Mouse (Mus musculus) embryo, embryonic 11 days (tissue): ENCODE data around the gene Neurod4.
"Not testable (repeated sequence)": the region's sequence is repeated elsewhere in the genome, so short reads cannot be mapped to it uniquely, and the experiment has no call there.

Experiments
- DNase-seq: peaks from one replicate; pipeline ENCODE4 v3.0.0-alpha.2; 2015

Neurod4 gene

DNA sequence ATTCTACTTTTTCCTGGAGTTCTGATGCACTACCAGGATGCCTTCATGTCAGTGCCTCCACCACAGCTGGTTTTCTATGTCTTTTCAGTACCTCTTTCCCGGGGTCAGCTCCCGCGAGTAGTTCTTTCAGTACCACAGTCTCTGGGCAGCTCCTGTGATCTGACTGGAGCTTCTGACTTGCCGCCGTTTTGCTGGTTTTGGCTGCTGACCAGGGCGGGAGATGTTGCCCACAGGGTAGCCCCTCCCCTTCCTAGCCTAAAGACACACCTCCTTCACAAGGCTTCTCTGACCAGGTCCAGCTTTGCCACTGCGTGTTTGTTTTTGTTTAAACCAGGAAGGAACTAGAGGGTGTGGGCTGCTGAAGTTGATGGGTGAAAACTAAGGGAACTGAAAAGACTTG lies at the start of gene Neurod4:
Neurod4 (minus strand) TSS at position 175 of the 400 bp plus-strand sequence.
- DNase-seq, result peak; percentile 83

DNA sequence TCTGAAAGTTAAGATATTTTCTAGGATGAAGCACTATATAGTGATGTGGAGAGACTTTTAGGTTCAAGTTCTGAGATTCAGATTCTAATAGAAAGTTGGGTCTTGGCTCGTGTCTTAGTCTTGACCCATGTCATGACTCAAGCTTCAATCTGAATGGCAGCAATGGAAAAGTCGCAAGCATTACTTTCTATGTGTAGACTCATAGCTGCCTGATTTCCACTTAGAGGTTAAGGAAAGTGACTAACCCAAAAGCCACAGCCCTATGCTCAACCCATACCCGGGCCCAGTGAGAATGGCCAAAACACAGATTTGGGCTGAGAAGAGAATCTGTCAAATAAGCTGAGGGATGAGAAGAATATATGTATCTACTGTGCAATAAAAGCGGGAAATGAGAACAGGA lies 44.2 kb upstream of the Neurod4 start:
- DNase-seq, result no peak

DNA sequence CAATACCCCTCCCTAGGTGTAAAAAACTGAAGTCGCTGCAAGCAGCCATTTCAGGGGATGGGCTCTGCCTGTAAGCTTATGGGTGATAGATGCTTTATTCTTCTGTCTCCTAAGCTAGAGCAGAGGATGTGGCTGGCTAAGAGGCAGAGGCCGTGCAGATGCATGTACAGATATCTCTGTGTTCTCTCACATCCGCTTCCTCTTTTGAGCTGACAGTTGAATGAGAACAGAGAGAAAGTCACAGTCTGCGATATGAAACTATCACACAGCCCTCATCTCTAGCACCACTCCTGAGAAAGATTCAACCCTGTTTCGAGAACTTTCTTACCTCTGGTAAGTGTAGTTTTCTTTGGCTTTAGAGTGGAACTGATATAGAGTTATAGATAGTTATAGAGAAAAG lies 42.6 kb upstream of the Neurod4 start, which contains the start of gene Tespa1:
Tespa1 (plus strand) TSS at position 234 of the 400 bp plus-strand sequence.
- no peak for DNase-seq

DNA sequence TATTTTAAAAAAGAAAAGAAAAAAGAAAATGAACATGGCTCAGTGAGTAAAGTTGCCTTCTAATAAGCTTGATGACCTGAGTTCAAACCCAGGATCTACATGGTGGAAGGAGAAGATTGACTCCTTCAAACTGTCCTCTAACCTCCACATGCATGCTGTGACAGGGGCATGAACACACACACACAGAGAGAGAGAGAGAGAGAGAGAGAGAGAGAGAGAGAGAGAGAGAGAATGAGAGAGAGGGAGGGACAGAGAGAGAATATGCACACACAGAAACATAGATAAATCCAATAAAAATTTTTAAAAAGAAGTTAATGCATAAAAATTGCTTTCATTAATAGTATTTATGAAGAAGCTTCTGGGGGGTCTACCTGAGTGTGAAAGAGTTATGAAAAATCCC lies 42.0 kb upstream of the Neurod4 start:
- DNase-seq, result no peak

DNA sequence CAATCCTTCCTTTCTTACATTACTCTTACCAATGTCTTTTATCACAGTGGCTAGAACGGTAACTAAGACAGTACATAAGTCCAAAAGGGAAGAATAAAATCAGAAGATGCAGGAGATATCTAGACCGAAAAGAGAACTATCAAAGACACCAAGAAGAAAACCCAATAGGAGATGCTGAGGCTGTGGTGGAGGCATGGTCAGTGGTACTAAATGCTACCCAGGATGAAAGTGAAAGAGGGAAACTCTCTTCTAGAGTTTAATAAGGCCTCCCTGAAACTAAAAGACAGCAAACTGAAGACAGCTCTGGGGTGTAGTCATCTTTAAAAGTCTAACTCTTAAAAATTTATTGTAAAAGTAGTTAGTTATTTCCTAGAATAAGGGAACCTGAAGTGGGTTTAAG lies 40.7 kb upstream of the Neurod4 start:
- no peak for DNase-seq

DNA sequence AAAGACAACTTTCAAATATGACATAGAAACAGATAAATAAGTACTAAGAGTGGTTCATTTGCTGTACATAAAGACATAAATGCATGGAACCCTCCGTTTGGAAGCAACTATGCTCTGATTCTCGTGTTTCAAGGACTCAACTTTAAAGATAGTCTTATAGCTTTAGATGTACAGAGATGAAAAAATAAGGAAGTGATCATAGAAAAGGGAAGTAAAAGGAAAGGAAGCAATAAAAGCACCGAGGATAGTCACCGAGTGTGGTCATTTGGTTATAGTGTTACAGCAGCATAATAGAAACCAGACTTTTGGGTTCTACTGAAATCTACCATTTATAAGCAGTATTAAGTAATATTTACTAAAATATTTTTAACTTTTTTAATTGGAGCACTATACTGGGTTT lies 38.7 kb upstream of the Neurod4 start:
- DNase-seq, result no peak

DNA sequence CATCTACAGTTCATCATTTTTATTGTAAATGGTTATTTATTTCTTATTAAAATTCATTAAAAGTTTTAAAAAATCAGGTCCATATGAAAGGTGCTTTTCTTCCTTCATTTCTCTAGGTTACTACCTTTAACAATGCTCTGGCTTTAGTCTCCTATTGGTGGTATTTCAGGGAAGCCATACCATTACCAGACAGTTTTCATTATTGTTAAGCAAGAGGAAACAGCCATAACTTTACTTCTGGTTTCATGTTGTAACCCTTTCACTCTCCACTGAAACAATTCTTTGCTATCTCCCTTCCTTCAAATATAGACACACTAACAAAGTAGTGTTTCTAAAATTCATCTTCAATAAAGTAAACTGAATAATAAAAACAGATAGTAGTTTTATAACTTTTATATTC lies 35.8 kb upstream of the Neurod4 start:
- DNase-seq, result no peak

DNA sequence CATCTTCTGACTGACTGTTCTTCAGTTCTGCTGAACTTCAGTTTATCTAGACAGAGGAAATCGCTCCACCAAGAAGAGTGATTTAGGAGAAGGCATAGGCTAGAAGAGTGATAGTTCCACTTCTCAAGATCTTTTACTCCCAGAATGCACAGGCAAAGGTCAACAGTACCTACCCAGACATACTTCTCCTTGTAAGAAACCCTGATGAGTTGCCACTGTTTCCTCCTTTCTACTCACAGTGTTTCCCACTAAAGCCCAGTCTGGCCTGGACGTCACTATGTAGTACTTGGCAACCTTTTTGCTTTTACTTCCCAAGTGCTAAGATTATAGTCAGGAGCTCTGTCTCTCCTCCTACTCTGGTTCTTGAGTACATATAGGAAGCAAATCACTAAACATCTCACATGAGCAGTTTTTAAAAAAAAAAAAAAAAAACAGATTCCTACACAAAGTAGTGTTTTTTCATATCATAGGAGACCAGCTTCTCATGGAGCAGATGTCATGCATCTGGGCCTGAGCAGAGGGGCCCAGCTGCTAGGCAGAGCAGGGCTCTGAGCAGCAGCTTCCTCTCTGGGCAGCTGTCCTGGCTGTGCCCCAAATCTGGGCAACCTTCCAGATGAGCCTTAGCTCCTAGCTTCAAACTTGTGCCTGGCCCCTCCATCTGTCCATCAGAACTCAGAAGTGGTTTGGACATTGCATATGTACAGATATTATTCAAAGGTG lies 34.2 kb upstream of the Neurod4 start:
- DNase-seq, result peak; percentile 9

DNA sequence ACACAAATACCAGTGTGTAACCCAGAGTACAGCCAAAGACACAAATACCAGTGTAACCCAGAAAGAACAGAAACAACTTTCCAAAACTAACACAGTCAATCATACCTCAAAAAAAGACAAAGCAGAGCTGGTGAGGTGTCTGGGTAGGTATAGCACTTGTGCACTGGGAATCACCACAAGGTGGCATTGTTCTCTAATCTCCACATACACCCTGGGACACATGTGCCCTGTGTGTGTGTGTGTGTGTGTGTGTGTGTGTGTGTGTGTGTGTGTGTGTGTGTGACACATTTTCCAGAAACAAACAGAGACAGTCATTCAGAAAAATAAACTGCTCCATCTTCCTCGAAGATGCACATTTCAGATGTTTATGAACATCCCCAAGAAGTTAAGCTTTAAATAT lies 33.5 kb upstream of the Neurod4 start:
- DNase-seq, result peak; percentile 27

DNA sequence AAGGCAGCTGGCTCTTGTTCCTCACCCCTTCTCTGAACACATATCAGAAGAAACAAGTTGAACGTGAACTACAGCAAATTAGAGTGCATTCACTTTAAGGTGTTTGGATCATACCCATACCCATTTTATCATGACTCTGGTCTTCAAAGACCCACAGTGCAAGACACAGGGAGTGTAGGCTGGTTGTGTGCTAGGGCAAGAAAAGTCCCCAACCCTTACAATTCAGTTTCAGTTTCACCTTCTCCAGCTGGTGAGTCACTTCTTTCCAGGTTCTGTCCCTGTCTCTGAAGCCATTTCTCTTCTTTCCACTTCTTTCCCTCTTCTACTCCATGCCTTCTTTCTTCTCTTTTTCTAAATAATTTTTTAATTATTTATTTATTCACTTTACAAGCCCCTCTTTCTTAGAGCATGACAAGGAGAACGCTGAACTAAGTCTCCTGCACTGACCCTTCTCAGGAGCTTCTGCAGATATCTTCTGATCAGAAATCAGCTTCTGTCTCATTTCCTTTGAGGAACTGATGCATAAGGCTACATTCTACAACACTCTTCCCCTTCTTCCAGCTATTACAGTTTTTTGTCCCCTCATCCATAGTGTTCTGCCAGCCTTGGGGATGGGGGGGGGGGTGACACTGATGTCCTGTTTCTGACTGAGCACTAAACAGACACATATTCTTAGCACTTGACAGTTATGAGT lies 31.6 kb upstream of the Neurod4 start:
- no peak for DNase-seq

DNA sequence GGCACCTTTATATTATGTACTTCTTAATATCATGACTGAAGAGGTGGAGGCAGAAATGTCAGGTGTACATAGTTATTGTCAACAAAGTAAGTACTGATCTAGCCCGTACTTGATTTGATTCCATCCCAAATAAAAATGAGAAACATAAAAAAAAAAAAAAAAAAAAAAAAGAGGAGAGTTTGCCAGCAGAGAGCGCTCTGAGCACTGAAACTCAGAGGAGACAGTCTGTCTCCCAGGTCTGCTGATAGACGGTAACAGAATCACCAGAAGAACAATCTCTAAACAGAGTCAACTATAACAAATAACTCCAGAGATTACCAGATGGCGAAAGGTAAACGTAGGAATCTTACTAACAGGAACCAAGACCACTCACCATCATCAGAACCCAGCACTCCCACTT lies 24.1 kb upstream of the Neurod4 start:
- DNase-seq, result not testable (repeated sequence)

DNA sequence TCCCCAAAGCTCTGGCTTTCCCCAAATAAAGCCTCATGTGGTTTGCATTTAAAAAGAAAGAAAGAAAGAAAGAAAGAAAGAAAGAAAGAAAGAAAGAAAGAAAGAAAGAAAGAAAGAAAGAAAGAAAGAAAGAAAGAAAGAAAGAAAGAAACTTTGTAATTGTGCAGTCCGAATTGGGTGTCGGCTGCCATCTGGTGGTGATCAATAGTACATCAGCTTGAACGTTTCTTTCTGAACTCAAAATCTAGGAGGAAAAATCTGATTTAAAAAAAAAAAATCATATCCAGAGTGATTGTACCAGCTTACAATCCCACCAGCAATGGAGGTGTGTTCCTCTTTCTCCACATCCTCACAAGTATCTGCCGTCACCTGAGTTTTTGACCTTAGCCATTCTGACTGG lies 18.7 kb upstream of the Neurod4 start:
- DNase-seq, result peak; percentile 19

DNA sequence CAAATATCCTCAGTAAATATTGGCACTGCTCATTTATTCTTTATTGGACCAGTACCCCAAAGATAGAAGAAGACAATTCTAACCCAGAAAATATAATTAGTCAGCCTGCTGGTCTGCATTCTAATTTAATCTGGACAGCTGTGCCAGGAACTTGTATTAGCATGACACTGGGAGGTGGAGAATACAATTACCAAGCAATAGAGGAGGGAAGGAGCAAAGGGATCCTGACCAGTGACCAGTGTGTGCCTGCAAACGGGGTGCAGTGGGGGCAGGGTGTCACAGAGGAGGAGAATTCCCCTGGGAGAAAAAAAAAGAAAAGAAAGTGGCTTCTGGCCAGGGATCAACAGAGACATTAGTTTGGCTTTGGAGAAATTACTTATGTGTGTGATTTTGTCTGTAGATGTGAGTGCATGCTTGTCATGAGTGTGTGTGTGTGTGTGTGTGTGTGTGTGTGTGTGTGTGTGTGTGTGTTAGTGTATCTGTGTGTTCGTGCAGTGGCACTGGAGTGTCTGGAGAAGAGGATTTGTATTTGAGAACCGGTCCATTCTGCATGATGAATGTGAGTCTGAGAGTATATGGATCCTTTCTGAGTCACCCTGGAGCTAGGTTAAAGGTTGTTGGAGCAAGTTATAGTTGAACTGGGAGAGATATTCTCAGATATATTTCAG lies 13.8 kb upstream of the Neurod4 start:
- DNase-seq, result peak; percentile 34

DNA sequence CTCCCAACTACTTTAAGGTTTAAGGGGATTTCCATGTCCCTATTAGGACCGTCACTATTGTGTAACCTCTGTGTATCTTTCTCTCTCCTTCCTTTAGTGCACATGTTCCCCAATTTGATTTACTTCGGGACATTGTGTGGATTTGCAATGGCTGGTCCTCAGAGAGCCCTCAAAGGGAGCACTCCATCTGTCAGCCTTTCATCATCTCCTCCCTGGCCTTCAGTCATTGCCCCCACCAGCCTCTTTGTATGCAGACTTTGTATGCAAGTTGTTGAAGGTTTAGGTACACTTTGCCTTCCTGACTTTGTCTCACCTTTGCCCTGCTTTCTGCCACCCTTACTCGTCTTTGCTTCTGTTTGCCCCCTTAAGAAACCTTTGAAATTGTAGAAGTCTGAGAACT lies 8.0 kb upstream of the Neurod4 start:
- no peak for DNase-seq

DNA sequence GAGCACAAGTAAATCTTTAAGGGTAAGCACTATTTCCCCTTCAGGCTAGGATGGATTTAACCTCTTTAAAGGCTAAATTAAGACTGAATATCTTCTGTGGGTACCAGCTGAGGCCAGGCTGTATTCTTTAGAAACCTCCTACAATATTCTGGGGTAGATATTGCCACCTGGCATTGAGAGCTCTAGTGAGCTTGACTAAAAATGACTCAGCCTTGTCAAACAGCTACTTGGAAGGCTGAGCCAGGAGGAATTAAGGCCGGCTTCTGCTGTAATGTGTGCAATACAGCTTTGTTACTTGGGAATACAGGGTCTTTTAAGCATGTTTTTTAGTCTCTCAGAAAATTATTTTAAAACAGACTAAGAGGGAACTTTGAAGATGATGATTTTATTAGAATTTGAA lies 7.2 kb upstream of the Neurod4 start:
- DNase-seq, result no peak

DNA sequence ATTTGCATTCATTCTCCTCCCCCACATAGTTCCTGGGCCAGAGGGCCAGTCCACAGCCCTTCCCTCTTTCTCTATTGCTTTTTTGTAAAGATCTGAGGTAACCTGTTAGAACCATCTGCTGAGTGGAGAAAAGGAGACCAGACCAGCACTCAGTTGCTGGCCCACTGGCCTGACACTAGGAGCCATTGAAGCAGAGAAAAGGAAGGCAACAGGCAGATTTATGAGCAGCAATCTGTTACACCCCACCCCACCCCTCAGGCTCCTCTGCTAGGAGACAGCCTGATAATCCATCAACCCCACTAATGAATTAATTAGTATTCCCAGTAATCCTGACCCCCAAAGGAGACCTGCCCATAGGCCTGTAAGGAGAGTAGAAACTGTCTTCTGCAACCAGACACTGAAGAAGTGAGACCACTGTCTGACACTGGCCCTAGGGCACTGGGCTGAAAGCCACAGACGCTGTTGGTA lies 2.0 kb upstream of the Neurod4 start:
- DNase-seq, result peak; percentile 52

DNA sequence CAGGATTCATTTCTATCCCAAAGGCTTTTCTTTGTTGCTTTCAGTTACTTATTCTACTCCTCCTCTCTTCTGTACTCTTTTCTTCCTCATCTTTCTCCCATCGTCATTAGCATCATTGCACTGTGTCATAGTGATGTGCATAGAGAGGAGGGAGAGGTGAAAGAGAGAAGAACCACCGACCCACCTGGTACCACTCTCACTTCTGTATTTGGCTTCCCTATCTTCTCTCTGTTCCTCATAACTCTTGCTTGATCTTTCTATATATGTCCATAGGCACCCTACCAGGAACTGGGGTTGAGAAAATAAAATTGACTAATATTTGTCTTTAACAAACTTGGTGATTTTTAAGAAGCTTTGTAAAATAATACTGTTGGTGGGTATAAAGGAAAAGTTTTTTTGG lies 3.5 kb downstream of the Neurod4 start:
- DNase-seq, result no peak

DNA sequence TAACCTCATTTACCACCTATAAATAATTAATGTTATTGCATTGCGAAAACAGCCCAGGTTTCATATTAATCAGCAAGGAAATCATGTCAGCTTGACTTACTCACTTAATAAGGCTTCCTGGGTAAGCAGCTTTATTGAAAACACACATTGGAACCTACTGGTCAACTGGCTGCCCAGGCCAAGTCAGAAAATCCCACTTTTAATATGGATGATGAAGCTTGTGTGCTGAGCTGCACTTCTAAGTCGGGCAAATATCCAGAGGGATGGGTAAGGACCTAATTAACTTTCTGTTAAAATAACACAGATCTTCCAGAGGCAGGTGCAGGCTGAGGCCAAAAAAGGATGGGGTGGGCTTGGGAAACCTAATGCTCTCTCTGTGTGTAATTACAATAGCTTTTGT lies 4.3 kb downstream of the Neurod4 start:
- no peak for DNase-seq

DNA sequence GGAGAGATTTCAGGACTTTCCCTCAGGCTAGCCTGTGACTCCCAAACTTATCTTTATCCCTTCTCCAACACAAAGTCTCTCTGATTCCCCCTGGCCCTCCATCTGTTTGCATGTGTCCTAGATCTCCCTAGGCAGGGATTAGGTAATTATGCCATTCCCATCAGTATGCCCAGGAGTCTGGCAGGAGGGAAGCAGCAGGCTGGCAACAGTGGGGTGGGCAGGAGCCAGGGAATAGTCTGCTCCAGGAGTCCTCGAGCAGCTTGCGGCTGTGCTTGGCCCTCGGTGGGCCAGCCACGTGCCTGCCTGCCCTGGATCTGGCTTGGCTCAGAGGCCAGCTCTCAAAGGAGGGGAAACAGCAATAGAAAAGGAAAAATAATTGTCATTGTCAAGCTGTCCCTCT lies 16.8 kb downstream of the Neurod4 start:
- no peak for DNase-seq

DNA sequence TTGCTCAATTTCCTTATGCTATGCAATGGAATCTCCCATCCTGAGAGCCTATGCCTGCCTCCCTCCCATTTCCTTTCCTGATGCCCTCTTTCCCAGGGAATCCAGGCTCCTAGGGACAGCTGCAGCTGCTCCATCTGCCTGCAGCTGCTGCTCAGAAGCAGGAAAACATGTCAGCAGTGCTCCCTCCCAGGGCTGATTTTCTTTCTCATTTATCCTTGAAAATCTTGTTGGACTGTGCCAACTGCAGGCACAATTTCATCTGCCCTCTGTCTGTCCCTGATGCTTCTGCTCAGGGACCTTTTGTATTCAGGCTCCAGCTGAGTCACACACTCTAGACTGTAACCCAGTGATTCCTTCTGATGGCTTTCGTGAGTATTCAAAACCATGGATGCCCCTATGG lies 20.6 kb downstream of the Neurod4 start:
- DNase-seq, result no peak

DNA sequence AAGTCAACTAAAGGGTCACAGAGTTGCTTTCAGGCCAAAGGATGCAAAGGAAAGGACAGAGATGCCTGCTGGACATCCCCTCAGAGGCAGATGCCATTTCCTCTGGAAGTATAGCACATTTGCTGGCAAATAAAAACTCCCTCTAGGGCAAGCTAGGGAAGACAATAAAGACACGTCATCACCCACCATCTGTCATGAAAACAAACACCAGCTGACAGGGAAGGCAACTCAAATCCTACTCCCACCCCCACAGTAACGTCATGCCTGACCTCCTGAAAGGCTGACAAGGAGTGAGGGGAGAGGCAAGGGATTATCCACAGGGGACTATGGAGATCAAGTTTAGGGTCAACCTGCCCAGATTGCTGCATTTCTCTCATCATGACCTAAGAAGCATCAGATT lies 35.8 kb downstream of the Neurod4 start:
- peak; percentile 52 for DNase-seq

DNA sequence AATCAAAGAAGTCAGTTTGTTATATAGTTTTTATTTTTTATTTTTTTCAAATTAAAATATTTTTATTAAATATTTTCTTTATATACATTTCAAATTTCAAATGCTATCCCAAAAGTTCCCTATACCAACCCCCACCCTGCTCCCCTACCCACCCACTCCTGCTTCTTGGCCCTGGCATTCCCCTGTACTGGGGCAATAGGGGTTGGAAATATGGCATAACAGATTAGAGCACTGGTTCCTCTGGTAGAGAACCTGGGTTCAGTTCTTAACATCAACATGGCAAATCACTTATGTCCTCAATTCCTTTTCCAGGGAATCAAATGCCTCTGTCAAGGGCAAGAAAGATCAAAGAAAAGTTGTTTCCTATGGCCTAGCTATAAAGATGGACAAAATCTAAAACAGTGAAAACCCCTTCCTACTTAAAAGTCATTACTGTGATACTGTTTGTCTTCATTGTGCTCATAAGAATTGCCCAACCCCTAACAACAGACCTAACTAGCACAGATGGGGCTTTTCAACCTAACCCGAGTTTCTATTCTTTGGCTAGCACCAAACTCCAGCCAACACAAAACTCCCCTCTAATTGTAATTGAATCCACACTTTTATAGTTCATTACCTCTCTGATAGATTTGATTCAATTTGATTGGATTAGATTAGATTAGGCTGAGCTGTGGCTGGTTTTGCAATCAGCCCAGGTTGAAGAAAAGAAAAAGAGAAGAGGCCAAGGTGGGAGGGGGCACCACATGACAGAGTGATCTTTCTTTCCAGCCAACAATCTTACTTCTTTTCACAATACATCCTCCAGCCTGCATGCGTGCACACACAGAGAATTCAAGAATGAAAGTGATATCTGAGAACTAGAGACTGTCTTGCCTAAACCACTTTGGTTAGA lies 41.5 kb downstream of the Neurod4 start:
- no peak for DNase-seq

DNA sequence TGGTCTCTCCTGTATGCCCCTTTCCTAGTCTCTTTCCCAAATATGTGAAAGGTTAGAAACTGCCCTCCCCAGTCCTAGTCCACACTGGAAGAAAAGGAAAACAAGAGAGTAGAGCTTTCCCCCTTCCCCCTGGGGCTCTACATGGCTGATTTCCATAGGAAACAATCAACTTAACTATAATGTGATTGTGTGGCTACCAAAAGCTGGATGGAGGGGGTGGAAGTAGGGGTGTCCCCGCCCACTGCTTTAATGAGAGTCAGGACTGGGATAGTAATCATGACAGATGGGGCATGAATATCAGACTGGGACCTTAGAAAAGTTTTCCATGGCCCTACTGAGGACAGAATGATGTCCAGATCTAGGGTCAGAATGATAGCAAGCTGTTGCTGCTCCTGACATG lies 45.5 kb downstream of the Neurod4 start:
- peak; percentile 28 for DNase-seq
